Mouse (Mus musculus): ENCODE measurements at regions not wholly inside any gene's neighbourhood (a gene's known extent, or its start where the extent isn't known, plus 50 kb on each side); places are given as distances from the start of the nearest gene placed in this dataset.

- no peak for DNase-seq (ENCODE audit: low spot score)
These were observed 281.1 kb upstream of the Tle3 start for GRCm38 (mm10) chr9:61091036-61091435.

GRCm38 (mm10) chr9:61092834-61093479, 279.2 kb upstream of the Tle3 start:
- no peak for DNase-seq (ENCODE audit: low spot score)

GRCm38 (mm10) chr9:61095069-61095775, 276.9 kb upstream of the Tle3 start:
- no peak for DNase-seq (ENCODE audit: low spot score)

- DNase-seq (ENCODE audit: low spot score): no peak
These were observed 270.3 kb upstream of the Tle3 start for GRCm38 (mm10) chr9:61101741-61102450.

GRCm38 (mm10) chr9:61102451-61103358, 269.5 kb upstream of the Tle3 start:
- DNase-seq (ENCODE audit: low spot score): no peak

GRCm38 (mm10) chr9:61105550-61106280, 266.5 kb upstream of the Tle3 start:
- DNase-seq (ENCODE audit: low spot score): no peak

GRCm38 (mm10) chr9:61109519-61110285, 262.5 kb upstream of the Tle3 start:
- DNase-seq (ENCODE audit: low spot score): no peak

GRCm38 (mm10) chr9:61111206-61111605, 261.0 kb upstream of the Tle3 start:
- DNase-seq (ENCODE audit: low spot score): no peak

- no peak for DNase-seq (ENCODE audit: low spot score)
These were observed 260.3 kb upstream of the Tle3 start for GRCm38 (mm10) chr9:61111733-61112415.

- no peak for DNase-seq (ENCODE audit: low spot score)
These were observed 252.9 kb upstream of the Tle3 start for GRCm38 (mm10) chr9:61119252-61119651.

GRCm38 (mm10) chr9:61120531-61120930, 251.6 kb upstream of the Tle3 start:
- DNase-seq (ENCODE audit: low spot score): no peak

- no peak for DNase-seq (ENCODE audit: low spot score)
These were observed 251.2 kb upstream of the Tle3 start for GRCm38 (mm10) chr9:61120931-61121391.

- no peak for DNase-seq (ENCODE audit: low spot score)
These were observed 248.7 kb upstream of the Tle3 start for GRCm38 (mm10) chr9:61123431-61123830.

- no peak for DNase-seq (ENCODE audit: low spot score)
These were observed 246.4 kb upstream of the Tle3 start for GRCm38 (mm10) chr9:61125769-61126168.

GRCm38 (mm10) chr9:61128077-61128476, 244.1 kb upstream of the Tle3 start:
- no peak for DNase-seq (ENCODE audit: low spot score)

- DNase-seq (ENCODE audit: low spot score): no peak
These were observed 243.0 kb upstream of the Tle3 start for GRCm38 (mm10) chr9:61129186-61129585.

GRCm38 (mm10) chr9:61130877-61131276, 241.3 kb upstream of the Tle3 start:
- DNase-seq (ENCODE audit: low spot score): no peak

- no peak for DNase-seq (ENCODE audit: low spot score)
These were observed 236.8 kb upstream of the Tle3 start for GRCm38 (mm10) chr9:61135263-61135882.

- DNase-seq (ENCODE audit: low spot score): no peak
These were observed 236.2 kb upstream of the Tle3 start for GRCm38 (mm10) chr9:61135917-61136316.

Data from c-Kit-positive CD71-positive TER-119-positive erythroid progenitor cells, embryonic 14.5 days (primary cell).